Mouse (Mus musculus): ENCODE measurements at regions not wholly inside any gene's neighbourhood (a gene's known extent, or its start where the extent isn't known, plus 50 kb on each side); places are given as distances from the start of the nearest gene placed in this dataset.
A peak's percentile ranks its signal among the peaks of the same experiment; 100 is the strongest.

DNA sequence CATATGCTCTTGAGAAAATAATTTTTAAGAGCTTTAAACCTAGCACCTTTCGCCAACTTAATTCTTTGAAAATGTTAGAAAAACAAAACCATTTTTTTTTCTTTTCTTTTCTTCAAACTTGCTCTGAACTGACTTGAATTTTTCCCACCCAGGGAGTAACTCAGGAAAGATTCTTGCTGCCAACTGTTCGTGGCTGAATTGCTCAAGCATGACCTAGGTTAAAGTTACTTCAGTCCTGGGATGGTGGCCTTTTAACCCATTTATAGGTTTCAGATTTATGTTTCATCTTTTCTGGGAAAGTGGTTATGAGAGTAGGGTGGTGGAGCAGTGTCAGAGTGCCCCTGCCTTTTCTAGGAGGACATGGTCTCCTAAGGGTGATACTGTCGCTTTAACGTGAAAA lies 466.4 kb upstream of the N6amt1 start:
- H3K4me2 ChIP-seq (replicated peaks): no peak overlapping the region
- no peak overlapping the region for H3K4me3 ChIP-seq
- H3K4me1 ChIP-seq: no peaks in the 10 kb centered on the region
- H3K9me3 ChIP-seq: no peaks in the 10 kb centered on the region
- H3K9ac ChIP-seq (replicated peaks): no peak overlapping the region
- H3K27me3 ChIP-seq: no peaks in the 10 kb centered on the region
- no peak overlapping the region for H3K27ac ChIP-seq (replicated peaks)
- WGBS: 77% methylated on average over 4 of the region's 4 CpGs
- no peaks in the 10 kb centered on the region for H3K36me3 ChIP-seq
- ATAC-seq (ENCODE audit: low FRiP score, low read depth): no peak

DNA sequence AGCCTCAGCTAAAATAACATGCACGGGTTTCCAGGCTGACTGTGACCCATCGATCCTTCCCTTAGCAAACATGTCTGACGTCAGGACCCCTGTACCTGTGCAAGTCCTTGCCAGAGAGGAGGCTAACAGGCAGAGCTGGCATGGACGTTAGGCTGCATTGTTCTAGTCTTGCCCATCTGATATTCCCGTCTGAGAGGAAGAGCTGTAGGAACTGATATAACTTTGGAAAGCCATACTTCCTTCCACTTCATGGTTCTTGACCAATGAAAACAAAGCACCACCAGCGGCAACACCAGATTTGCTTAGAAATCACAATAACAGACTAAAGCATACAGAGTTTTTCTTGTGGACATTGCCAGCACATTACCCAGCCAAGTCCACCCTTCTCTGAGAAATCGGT lies 470.1 kb upstream of the N6amt1 start:
- Histone ChIP-seq H3K4me3 (no peak overlapping the region), H3K36me3 (no peaks in the 10 kb centered on the region), H3K9ac (replicated peaks) (no peak overlapping the region), H3K27ac (replicated peaks) (no peak overlapping the region), H3K4me2 (replicated peaks) (no peak overlapping the region), H3K27me3 (no peaks in the 10 kb centered on the region), H3K4me1 (no peaks in the 10 kb centered on the region), H3K9me3 (no peaks in the 10 kb centered on the region)
- ATAC-seq (ENCODE audit: low FRiP score, low read depth): no peak
- WGBS: 87% methylated on average over 7 of the region's 7 CpGs

DNA sequence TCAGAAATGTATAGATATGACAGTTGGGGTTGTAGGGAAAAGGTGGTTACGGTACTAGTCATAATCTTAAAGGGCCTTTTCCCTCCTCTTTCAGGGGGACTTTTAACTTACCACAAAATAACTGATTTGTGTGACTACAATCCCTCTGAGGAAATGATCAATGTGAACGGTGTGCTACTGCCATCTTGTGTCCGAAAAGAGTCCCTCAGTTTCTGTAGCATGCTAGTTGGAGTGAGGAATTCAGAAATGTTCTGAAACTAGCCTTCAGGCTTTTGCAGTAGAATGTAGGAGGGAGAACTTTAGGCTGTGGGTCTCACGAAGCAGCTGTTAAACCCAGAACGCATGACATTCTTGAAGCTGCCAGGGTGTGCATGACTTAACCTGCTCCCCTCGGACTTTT lies 471.5 kb upstream of the N6amt1 start:
- WGBS: 35% methylated on average over 6 of the region's 6 CpGs
- H3K4me1 ChIP-seq: no peaks in the 10 kb centered on the region
- no peak overlapping the region for H3K4me3 ChIP-seq
- no peak overlapping the region for H3K4me2 ChIP-seq (replicated peaks)
- H3K27me3 ChIP-seq: no peaks in the 10 kb centered on the region
- peak; percentile 52; the same call in 1 of the 2 replicates for ATAC-seq (ENCODE audit: low FRiP score, low read depth)
- no peaks in the 10 kb centered on the region for H3K9me3 ChIP-seq
- no peak overlapping the region for H3K27ac ChIP-seq (replicated peaks)
- H3K9ac ChIP-seq (replicated peaks): no peak overlapping the region
- H3K36me3 ChIP-seq: no peaks in the 10 kb centered on the region

DNA sequence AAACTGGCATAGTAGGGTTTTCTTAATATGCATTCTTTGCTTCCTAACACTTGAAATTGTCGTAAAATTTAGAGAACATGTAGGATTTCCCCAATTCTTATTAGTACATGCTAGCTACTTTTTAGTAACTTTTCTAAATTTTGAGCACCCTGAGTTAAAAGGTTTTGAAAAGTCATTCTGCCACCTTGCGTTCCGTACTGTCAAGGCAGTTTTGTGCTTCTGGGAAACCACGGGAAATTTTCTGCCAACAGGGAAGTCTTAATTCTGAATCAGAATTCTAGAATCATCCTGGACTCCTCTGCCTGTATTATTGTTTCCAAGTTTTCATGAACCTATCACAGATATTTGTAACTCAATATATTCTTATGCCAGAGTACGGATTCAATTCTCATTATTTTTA lies 472.4 kb upstream of the N6amt1 start:
- WGBS: 88% methylated on average over 5 of the region's 5 CpGs
- Histone ChIP-seq H3K9me3 (no peaks in the 10 kb centered on the region), H3K36me3 (no peaks in the 10 kb centered on the region), H3K27me3 (no peaks in the 10 kb centered on the region), H3K9ac (replicated peaks) (no peak overlapping the region), H3K4me3 (no peak overlapping the region), H3K27ac (replicated peaks) (no peak overlapping the region), H3K4me1 (no peaks in the 10 kb centered on the region), H3K4me2 (replicated peaks) (no peak overlapping the region)
- ATAC-seq (ENCODE audit: low FRiP score, low read depth): no peak

DNA sequence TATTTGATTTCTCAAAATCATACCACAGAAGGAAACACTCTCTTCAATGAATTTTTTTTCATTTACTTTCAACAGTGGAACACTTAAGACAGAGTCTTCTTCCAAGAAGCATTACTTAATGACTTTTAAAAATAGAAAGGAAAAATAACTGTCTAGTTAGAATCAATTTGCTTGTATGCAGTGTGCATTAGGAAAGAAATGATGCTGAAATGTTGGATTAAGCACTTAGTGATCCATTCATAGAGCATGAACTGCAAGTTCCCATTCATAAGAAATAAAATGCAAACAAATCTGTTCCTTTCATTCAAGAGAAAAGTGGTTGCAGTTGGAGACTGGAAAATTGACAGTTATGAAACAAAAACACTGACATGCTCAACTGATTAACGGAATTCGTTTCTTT lies 493.2 kb upstream of the N6amt1 start:
- no peak overlapping the region for H3K4me2 ChIP-seq (replicated peaks)
- H3K27me3 ChIP-seq: no peaks in the 10 kb centered on the region
- H3K4me1 ChIP-seq: no peaks in the 10 kb centered on the region
- H3K27ac ChIP-seq (replicated peaks): no peak overlapping the region
- no peaks in the 10 kb centered on the region for H3K36me3 ChIP-seq
- no peak for ATAC-seq (ENCODE audit: low FRiP score, low read depth)
- H3K4me3 ChIP-seq: no peak overlapping the region
- 85% methylated on average over 2 of the region's 2 CpGs for WGBS
- H3K9ac ChIP-seq (replicated peaks): no peak overlapping the region
- H3K9me3 ChIP-seq: no peaks in the 10 kb centered on the region

DNA sequence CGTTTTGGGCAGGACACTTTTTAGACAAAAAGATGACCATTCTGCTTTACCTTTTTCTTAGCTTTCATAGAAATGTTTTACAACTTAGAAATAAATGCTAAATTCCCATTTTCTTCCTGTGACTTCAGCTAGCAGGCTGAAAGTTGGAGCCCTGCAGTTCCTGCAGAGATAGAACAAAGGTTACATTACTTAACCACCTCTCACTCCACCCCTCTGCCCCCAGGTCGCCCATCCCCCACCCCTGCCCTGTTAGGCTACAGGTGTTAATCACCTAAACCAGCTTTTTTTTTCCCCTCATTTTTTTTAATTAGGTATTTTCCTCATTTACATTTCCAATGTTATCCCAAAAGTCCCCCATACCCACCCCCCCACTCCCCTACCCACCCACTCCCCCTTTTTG lies 498.1 kb upstream of the N6amt1 start:
- H3K4me3 ChIP-seq: no peak overlapping the region
- no peaks in the 10 kb centered on the region for H3K9me3 ChIP-seq
- ATAC-seq (ENCODE audit: low FRiP score, low read depth): no peak
- H3K4me2 ChIP-seq (replicated peaks): no peak overlapping the region
- H3K36me3 ChIP-seq: no peaks in the 10 kb centered on the region
- 79% methylated on average over 2 of the region's 2 CpGs for WGBS
- H3K27me3 ChIP-seq: no peaks in the 10 kb centered on the region
- no peak overlapping the region for H3K27ac ChIP-seq (replicated peaks)
- no peaks in the 10 kb centered on the region for H3K4me1 ChIP-seq
- no peak overlapping the region for H3K9ac ChIP-seq (replicated peaks)

DNA sequence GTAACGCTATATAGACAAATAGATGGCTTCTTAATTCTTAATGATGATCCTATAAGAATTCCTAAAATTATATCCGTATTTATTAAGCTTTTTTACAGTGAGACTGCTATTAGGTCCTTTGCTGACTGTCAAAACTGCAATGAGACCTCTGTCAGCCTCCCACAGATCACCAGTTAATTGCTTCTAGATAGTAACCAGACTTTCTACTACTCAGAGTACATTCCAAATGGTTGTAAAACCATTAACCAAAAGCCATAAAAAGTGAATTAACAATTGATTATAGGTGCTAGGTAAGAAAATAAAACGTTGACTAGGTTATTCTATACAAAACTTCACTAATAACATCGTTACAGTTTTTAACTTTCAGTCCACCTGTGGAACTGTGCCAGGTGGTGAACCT lies 498.7 kb upstream of the N6amt1 start:
- Histone ChIP-seq H3K4me3 (no peak overlapping the region), H3K4me2 (replicated peaks) (no peak overlapping the region), H3K9me3 (no peaks in the 10 kb centered on the region), H3K4me1 (no peaks in the 10 kb centered on the region), H3K9ac (replicated peaks) (no peak overlapping the region), H3K27me3 (no peaks in the 10 kb centered on the region), H3K27ac (replicated peaks) (no peak overlapping the region), H3K36me3 (no peaks in the 10 kb centered on the region)
- no peak for ATAC-seq (ENCODE audit: low FRiP score, low read depth)
- 76% methylated on average over 4 of the region's 4 CpGs for WGBS

DNA sequence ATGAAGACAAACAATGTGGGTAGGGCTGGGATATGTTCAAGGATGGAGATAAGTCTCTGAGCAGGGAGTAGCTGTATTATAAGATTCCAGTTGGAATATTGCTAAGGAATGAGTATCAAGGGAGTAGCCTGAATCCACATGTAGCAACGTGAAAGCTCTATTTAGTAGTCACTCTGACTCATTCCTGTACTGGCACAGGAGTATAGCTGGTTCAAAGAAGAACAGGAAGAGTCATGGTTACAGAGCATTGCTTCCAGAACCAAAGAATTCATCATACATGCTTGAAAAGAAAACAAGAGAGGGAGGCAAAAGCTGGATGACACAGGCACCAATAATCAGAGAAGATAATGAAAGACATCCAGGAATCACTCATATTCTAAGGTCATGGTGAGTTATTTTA lies 500.6 kb upstream of the N6amt1 start:
- no peak overlapping the region for H3K9ac ChIP-seq (replicated peaks)
- no peaks in the 10 kb centered on the region for H3K9me3 ChIP-seq
- no peaks in the 10 kb centered on the region for H3K27me3 ChIP-seq
- no peaks in the 10 kb centered on the region for H3K4me1 ChIP-seq
- H3K4me3 ChIP-seq: no peak overlapping the region
- WGBS: 80% methylated on average over 1 of the region's 1 CpGs
- no peaks in the 10 kb centered on the region for H3K36me3 ChIP-seq
- ATAC-seq (ENCODE audit: low FRiP score, low read depth): no peak
- H3K27ac ChIP-seq (replicated peaks): no peak overlapping the region
- H3K4me2 ChIP-seq (replicated peaks): no peak overlapping the region

DNA sequence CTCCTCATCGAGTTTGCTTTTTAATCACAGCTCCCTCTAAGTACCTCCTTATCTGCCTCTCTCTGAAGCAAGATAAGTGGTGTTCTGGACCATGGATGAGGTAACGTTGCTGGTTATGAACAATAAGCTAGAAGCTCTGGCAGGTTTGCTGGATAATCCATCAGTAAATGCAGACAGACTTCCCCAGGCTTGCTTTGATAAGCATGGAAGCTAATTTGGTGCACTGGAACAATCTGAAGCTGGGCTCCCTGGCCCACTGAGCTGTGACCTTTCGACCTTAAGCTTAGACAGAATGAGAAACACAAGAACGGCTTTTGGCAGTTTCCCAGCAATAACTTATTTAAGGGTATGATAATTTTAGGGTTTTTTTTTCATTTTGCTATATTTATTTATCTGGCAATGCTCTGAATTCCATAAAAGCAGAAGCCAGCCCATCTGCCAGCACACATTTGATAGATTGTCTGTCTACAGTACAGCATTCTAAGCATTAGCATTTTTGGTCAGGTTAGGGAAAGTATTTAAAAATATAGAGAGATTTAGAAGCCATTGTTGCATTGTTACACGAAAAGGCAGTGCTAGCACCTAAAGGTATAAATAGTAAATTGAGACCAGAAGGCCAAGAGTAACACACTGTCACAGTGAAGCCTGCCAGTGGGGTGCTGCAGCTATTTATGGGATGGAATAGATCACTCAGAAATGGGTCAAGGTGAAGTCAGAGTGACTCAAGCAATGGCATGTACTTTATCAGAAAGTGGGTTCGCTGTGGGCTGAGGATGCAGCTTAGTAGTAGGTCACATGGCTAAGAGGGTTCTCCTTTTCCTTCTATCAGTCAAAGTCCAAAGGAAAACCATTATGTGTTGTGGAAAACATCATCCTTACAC lies 515.3 kb upstream of the N6amt1 start:
- Histone ChIP-seq H3K27ac (replicated peaks) (no peak overlapping the region), H3K9ac (replicated peaks) (no peak overlapping the region), H3K36me3 (no peaks in the 10 kb centered on the region), H3K4me2 (replicated peaks) (no peak overlapping the region), H3K4me3 (no peak overlapping the region), H3K27me3 (no peaks in the 10 kb centered on the region), H3K9me3 (no peaks in the 10 kb centered on the region), H3K4me1 (no peaks in the 10 kb centered on the region)
- WGBS: 48% methylated on average over 6 of the region's 6 CpGs
- ATAC-seq (ENCODE audit: low FRiP score, low read depth): no peak

- WGBS: 63% methylated on average over 1 of the region's 1 CpGs
- no peak overlapping the region for H3K4me3 ChIP-seq
- H3K36me3 ChIP-seq: no peaks in the 10 kb centered on the region
- no peak for ATAC-seq (ENCODE audit: low FRiP score, low read depth)
- H3K9me3 ChIP-seq: no peaks in the 10 kb centered on the region
- H3K27ac ChIP-seq (replicated peaks): no peak overlapping the region
- H3K4me2 ChIP-seq (replicated peaks): no peak overlapping the region
- no peak overlapping the region for H3K9ac ChIP-seq (replicated peaks)
- no peaks in the 10 kb centered on the region for H3K4me1 ChIP-seq
- no peaks in the 10 kb centered on the region for H3K27me3 ChIP-seq
Measured at GRCm38 (mm10) chr16:86827645-86828044, 526.3 kb upstream of the N6amt1 start.

GRCm38 (mm10) chr16:86826641-86827040 lies 527.3 kb upstream of the N6amt1 start:
- Histone ChIP-seq H3K36me3 (no peaks in the 10 kb centered on the region), H3K27ac (replicated peaks) (no peak overlapping the region), H3K4me2 (replicated peaks) (no peak overlapping the region), H3K9me3 (no peaks in the 10 kb centered on the region), H3K27me3 (no peaks in the 10 kb centered on the region), H3K4me3 (no peak overlapping the region), H3K4me1 (no peaks in the 10 kb centered on the region), H3K9ac (replicated peaks) (no peak overlapping the region)
- 90% methylated on average over 4 of the region's 4 CpGs for WGBS
- no peak for ATAC-seq (ENCODE audit: low FRiP score, low read depth)

- H3K4me2 ChIP-seq (replicated peaks): no peak overlapping the region
- 65% methylated on average over 1 of the region's 1 CpGs for WGBS
- no peaks in the 10 kb centered on the region for H3K36me3 ChIP-seq
- H3K27me3 ChIP-seq: no peaks in the 10 kb centered on the region
- no peak overlapping the region for H3K9ac ChIP-seq (replicated peaks)
- no peak overlapping the region for H3K4me3 ChIP-seq
- H3K9me3 ChIP-seq: no peaks in the 10 kb centered on the region
- H3K4me1 ChIP-seq: no peaks in the 10 kb centered on the region
- no peak overlapping the region for H3K27ac ChIP-seq (replicated peaks)
- ATAC-seq (ENCODE audit: low FRiP score, low read depth): no peak
Measured at GRCm38 (mm10) chr16:86823496-86823895, 530.5 kb upstream of the N6amt1 start.

DNA sequence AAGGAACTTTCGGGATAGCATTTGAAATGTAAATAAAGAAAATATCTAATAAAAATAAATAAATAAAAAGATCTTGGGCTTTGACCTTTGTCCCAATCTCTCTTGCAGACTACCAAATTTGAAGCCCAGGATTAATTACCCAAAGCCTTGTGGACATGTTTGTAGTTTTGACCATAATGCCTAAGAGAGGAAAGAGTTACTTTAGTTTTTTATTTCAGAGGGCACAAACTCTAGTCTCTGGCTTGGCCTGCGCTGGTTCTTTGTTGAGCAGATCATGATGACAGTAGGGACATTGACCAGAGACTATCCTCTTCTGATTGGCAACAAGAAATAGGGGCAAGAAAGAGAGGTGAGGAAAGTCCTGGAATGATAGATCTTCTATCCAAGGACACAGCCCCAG lies 532.4 kb upstream of the N6amt1 start:
- H3K9ac ChIP-seq (replicated peaks): no peak overlapping the region
- 90% methylated on average over 2 of the region's 2 CpGs for WGBS
- no peaks in the 10 kb centered on the region for H3K36me3 ChIP-seq
- no peaks in the 10 kb centered on the region for H3K27me3 ChIP-seq
- H3K9me3 ChIP-seq: no peaks in the 10 kb centered on the region
- no peak for ATAC-seq (ENCODE audit: low FRiP score, low read depth)
- H3K4me1 ChIP-seq: no peaks in the 10 kb centered on the region
- H3K4me3 ChIP-seq: no peak overlapping the region
- no peak overlapping the region for H3K27ac ChIP-seq (replicated peaks)
- H3K4me2 ChIP-seq (replicated peaks): no peak overlapping the region
